Mouse (Mus musculus) heart, adult 18-20 months (tissue): ENCODE measurements at regions not wholly inside any gene's neighbourhood (a gene's known extent, or its start where the extent isn't known, plus 50 kb on each side); places are given as distances from the start of the nearest gene placed in this dataset.

Experiments used
- DNase-seq, 2 experiments: peaks; one replicate each; pipeline ENCODE4 v3.0.0; 2021 to 2022; ENCODE audit warnings: mixed read lengths in 1 of 2

DNA sequence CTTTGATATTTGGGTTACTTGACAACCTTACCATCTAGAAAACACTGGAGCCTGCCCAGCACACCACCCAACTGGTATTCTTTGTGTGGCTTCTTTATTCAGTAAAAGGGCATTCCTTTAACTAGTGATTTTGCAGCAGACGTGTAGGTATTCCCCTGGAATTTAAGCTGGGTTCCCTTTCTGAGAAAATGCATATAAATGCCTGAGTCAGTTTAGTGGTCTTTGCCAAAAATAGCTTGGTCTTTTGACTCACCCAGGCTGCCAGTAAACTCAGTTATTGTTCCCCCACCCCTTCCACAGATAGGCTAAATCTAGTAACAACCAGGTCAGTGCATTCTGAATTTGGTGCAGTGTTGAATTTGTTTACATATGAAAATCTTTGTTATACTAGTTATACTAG lies 450.6 kb downstream of the Gm7489 start:
- DNase-seq = no peak

DNA sequence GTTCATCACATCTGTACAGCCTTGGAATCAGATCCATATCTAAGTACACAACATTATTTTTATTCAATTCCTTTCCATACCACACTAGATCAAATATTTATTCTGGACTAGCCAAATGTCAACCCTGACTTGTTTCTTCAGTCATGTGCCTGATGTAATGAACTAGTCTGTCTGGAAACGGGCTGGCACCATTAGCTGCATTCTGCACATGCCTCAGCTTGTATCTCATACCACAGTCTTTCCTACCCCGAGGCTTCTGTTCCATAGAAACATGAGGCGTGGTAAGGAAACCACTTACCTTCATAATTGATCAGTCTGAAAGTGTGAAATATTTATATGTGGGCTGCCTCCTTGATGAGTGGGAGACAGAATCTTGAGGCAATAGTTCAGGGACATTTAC lies 469.0 kb downstream of the Gm7489 start:
- DNase-seq = no peak

DNA sequence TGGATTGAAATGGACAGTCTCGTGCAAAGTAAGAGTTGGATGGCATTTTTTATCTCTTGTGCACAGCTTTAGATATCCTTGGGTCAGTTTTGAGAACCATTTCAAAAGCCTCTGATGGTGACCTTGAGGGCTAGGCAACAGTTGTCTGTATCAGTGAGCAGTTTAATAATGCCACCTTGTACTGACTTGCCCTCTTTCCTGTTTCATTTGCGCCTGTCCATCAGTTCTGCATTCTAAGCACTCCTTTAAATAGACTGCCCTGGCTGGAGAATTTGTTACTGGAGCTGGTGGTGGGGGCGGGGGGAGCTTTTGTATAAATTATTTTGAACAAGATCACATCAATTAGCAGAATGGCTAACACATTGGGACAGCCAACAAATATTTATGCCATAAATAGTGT lies 474.0 kb downstream of the Gm7489 start:
- peak in 1 of 2 experiments; percentile 9 for DNase-seq
